Mouse (Mus musculus): ENCODE measurements around the gene AK157302.

GRCm38 (mm10) chr13:21530781-21531201, 35.8 kb downstream of the AK157302 start, which contains the start of gene Zkscan8:
- TF ChIP-seq CTCF (IDR thresholded peaks at IDR 0.05; ENCODE audit: borderline replicate concordance, control insufficient read depth, extremely low read depth, insufficient read depth, low read length, poor library complexity) = no peak
- TF ChIP-seq POLR2A (IDR thresholded peaks at IDR 0.05; ENCODE audit: control insufficient read depth, extremely low read depth, insufficient read depth, low read length, poor library complexity) = no peak

All from thymus, adult 2 months (tissue).